Mouse (Mus musculus): ENCODE data around the gene C1ql2.

DNA sequence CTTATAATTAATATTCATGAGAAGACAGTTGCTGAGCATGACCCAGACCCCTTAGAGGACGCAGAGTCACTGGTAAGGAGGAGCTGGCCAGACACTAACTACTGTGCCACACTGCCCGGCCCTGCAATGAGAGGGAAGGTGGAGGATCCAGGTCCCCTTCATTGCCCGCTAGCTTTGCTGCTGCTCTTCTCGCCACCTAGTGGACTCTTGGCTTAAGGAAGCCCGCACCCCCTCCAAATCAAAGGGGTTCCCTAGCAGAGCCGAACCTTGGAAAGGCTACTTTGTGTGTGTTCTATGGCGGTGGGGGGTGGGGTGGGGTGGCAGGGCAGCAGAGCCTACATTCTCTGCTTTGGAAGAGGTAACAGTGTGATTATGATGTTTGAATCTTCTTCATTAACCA lies 2.4 kb upstream of the C1ql2 start:
- TF ChIP-seq POLR2A (IDR thresholded peaks at IDR 0.05; ENCODE audit: insufficient read length, low read depth) (no peak), MAX (IDR thresholded peaks at IDR 0.05; ENCODE audit: low read depth) (no peak), USF1 (IDR thresholded peaks at IDR 0.05; ENCODE audit: low read depth) (no peak)
